Mouse (Mus musculus): ENCODE data around the gene Rp2. TPM values are rescaled to one million over a fixed set of nuclear protein-coding genes. Genes with fewer than 3 reads are reported as not detected.

The Rp2 gene
- total RNA-seq, 4 experiments from 2014 or later = 19.1 to 24.0 (median 20.6) TPM

DNA sequence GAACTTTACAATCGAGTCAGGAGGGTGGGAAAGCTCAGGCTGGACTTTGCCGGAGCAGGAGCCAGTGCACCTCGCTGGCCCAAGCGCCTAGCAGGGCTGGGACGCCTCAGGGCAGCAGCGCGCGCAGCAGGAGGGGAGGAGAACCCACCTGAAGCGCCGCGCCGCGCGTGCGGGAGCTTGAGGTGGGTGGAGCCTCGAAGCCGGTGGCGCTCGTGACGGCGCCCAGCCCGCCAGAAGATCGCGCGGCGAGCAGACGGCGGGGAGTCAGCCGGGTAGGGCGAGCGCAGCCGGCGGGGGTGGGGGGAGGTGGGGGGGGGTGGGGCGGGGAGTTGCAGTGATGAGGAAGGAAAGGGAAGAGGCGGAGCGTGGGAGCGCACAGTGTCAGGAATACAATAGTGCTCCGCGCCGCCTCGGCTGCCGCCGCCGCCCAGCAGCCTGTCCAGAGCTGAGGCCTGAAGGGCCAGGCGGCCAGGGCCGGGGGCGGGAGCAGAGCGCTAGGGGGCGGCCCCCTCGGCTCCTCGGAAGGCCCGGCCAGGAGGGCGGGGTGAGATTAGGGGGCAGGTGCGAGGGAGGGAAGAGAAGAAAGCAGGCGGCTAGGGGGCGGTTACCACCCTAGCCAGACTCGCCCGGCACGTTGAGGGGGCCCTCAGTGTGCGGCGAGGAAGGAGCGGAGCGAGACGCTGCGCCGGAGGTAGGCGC lies 61.0 kb downstream of the Rp2 start, which contains the start of gene Jade3:
Gene Jade3, plus strand, starts transcription at position 549 of the 699 bp plus-strand sequence.
- peak; percentile 28 to 56 for DNase-seq (ENCODE audit: low spot score in 2 of 2)

DNA sequence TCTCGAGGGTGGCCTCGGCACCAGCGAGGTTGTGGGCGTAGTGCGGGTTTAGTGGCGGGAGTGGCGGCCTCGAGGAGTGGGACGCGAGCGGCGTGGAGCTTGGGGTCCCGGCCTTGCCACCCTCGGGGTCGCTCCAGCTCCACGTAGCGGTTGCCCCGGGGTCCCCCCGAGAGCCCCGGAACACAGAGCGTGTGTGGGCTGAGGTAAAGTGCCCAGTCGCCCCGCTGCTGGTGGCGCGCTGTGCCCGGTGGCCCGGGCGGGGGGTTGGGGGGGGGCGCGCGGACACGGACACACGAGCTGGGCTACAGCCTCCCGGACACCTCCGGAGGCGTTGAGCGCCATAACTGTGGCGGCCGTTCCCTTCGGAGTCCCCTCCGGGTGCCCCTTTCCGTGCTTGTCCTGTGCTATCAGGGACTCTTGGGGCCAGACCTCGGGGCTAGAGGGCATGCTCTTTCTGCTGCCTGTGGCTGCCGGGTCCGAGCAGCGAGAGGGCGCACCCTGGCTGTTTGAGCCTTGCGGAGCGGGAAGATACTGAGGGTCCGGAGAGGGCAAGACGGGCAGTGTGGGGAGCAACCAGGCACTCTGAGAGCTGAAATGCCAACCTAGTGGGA lies 61.7 kb downstream of the Rp2 start:
- DNase-seq (ENCODE audit: low spot score in 2 of 2) = peak in 1 of 2 experiments; percentile 4

Other genes with a start within 250 kb of the Rp2 start
- gene Slc9a7, start 72.7 kb upstream of the Rp2 start, total RNA-seq (2022) = 10 to 100 TPM; 61.1 to 65.5 (median 63.5) TPM
- gene Jade3, start 61.2 kb downstream of the Rp2 start, total RNA-seq (2022) = 1 to 10 TPM; 7.4 to 9.6 (median 8.9) TPM
- under 1 TPM in 3 of 4 experiments, not detected in 1; 0.27 to 0.39 (median 0.34) TPM for gene Rgn, start 185.3 kb downstream of the Rp2 start, total RNA-seq (2022)